Mouse (Mus musculus) kidney, adult 8-10 months (tissue): ENCODE measurements around the gene Ttll3.

ENCODE experiments used
- DNase-seq, 2 experiments: peaks; one replicate each; pipeline ENCODE4 v3.0.0; 2022

Gene Ttll3

GRCm38 (mm10) chr6:113464040-113464439 is 75.0 kb downstream of the Ttll3 start:
- DNase-seq: no peak
